Mouse (Mus musculus) left cerebral cortex, adult 9 months (tissue): ENCODE data around the gene Adgrl1.

Experiments used
- DNase-seq, 2 experiments: peaks; one replicate each; pipeline ENCODE4 v3.0.0; 2022; ENCODE audit warnings: low spot score in 2 of 2

Adgrl1 gene

GRCm38 (mm10) chr8:83899363-83900252, at the start of gene Adgrl1:
Adgrl1 (plus strand) TSS chr8:83900105.
- peak; percentile 95 to 96 for DNase-seq

- DNase-seq, result no peak
Measured at GRCm38 (mm10) chr8:83852329-83852728, 47.6 kb upstream of the Adgrl1 start.

- DNase-seq, result no peak
Measured at GRCm38 (mm10) chr8:83853323-83854050, 46.4 kb upstream of the Adgrl1 start.

- no peak for DNase-seq
Measured at GRCm38 (mm10) chr8:83856486-83857065, 43.3 kb upstream of the Adgrl1 start.

GRCm38 (mm10) chr8:83862439-83863268, 37.3 kb upstream of the Adgrl1 start:
- no peak for DNase-seq

- DNase-seq, result peak in 1 of 2 experiments; percentile 40
Measured at GRCm38 (mm10) chr8:83874881-83875655, 24.8 kb upstream of the Adgrl1 start.

GRCm38 (mm10) chr8:83875656-83876040, 24.3 kb upstream of the Adgrl1 start:
- peak in 1 of 2 experiments; percentile 57 for DNase-seq

- DNase-seq, result no peak
Measured at GRCm38 (mm10) chr8:83876080-83876837, 23.6 kb upstream of the Adgrl1 start.

GRCm38 (mm10) chr8:83876838-83877223, 23.1 kb upstream of the Adgrl1 start:
- peak in 1 of 2 experiments; percentile 38 for DNase-seq

GRCm38 (mm10) chr8:83888409-83888808, 11.5 kb upstream of the Adgrl1 start:
- DNase-seq, result no peak

- DNase-seq, result no peak
Measured at GRCm38 (mm10) chr8:83892061-83892460, 7.8 kb upstream of the Adgrl1 start.

- peak in 1 of 2 experiments; percentile 86 for DNase-seq
Measured at GRCm38 (mm10) chr8:83893915-83894314, 6.0 kb upstream of the Adgrl1 start.

GRCm38 (mm10) chr8:83895894-83896293, 4.0 kb upstream of the Adgrl1 start:
- DNase-seq, result peak in 1 of 2 experiments; percentile 49

GRCm38 (mm10) chr8:83896461-83896860, 3.4 kb upstream of the Adgrl1 start:
- DNase-seq, result no peak

- DNase-seq, result peak in 1 of 2 experiments; percentile 62
Measured at GRCm38 (mm10) chr8:83897211-83897610, 2.7 kb upstream of the Adgrl1 start.

- DNase-seq, result peak in 1 of 2 experiments; percentile 59
Measured at GRCm38 (mm10) chr8:83898456-83898855, 1.4 kb upstream of the Adgrl1 start.

- peak in 1 of 2 experiments; percentile 71 for DNase-seq
Measured at GRCm38 (mm10) chr8:83898985-83899362, 931 bp upstream of the Adgrl1 start.

- no peak for DNase-seq
Measured at GRCm38 (mm10) chr8:83900266-83900956, 506 bp downstream of the Adgrl1 start.

- peak in 1 of 2 experiments; percentile 80 for DNase-seq
Measured at GRCm38 (mm10) chr8:83900957-83901270, 1.0 kb downstream of the Adgrl1 start.
